Mouse (Mus musculus) stomach, embryonic 15.5 days (tissue): ENCODE results near the gene Rnaset2a. TPM values are rescaled to one million over a fixed set of nuclear protein-coding genes. Genes with fewer than 3 reads are reported as not detected.
"Not testable (repeated sequence)": the region's sequence is repeated elsewhere in the genome, so short reads cannot be mapped to it uniquely, and the experiment has no call there.

Experiments
- ATAC-seq: fragments of 200-750 bp; cut with Nextera tagmentation; 2 replicates; pipeline ENCODE4 v1.8.0; 2017; ENCODE audit warnings: low read depth, moderate number of reproducible peaks, moderate TSS enrichment; ENCODE audit not compliant: insufficient read depth, low FRiP score
- H3K27ac ChIP-seq: fragments of 300-500 bp; sonication (generic); 2 replicates; pipeline ENCODE4 v1.5.1; 2015; ENCODE audit warnings: mild to moderate bottlenecking, inconsistent platforms
- H3K27me3 ChIP-seq: fragments of 300-500 bp; sonication (generic); replicated peaks from 2 replicates; pipeline ENCODE4 v1.6.1; 2015; ENCODE audit warnings: inconsistent platforms
- H3K36me3 ChIP-seq: fragments of 300-500 bp; sonication (generic); 2 replicates; pipeline ENCODE4 v1.6.1; 2015; ENCODE audit warnings: inconsistent platforms
- H3K4me1 ChIP-seq: fragments of 300-500 bp; sonication (generic); 2 replicates; pipeline ENCODE4 v1.6.1; 2015; ENCODE audit warnings: inconsistent platforms
- H3K4me2 ChIP-seq: fragments of 300-500 bp; sonication (generic); 2 replicates; pipeline ENCODE4 v1.6.1; 2015; ENCODE audit warnings: mild to moderate bottlenecking, inconsistent platforms
- H3K4me3 ChIP-seq: fragments of 300-500 bp; sonication (generic); replicated peaks from 2 replicates; pipeline ENCODE4 v1.5.1; 2015; ENCODE audit warnings: inconsistent platforms
- H3K9ac ChIP-seq: fragments of 300-500 bp; sonication (generic); 2 replicates; pipeline ENCODE4 v1.6.1; 2015; ENCODE audit warnings: inconsistent platforms
- H3K9me3 ChIP-seq: fragments of 300-500 bp; sonication (generic); 2 replicates; pipeline ENCODE4 v1.6.1; 2016; ENCODE audit warnings: inconsistent platforms
- WGBS: fragments of 180-500 bp; shearing (Covaris S2); methylation state at CpG from one replicate; pipeline ENCODE4 v1.1.7; 2015; 5-methylcytosine and 5-hydroxymethylcytosine counted together
- polyA plus RNA-seq: library from polyadenylated mRNA; unstranded; fragments of >200 nt; fragmentation: Nextera tagmentation; extraction: Ambion mirVana; gene quantifications from 2 replicates; pipeline ENCODE4 v1.2.1, GENCODE M21; 2015

Rnaset2a gene
- polyA plus RNA-seq = 32.5 and 34.4 TPM in 2 replicates

- H3K9ac ChIP-seq = peak within 1 kb of the TSS; percentile 52; the same call in 1 of the 2 replicates
- peak; percentile 99 for ATAC-seq
- H3K9me3 ChIP-seq, H3K27me3 ChIP-seq, H3K36me3 ChIP-seq, H3K4me1 ChIP-seq: not testable (repeated sequence)
- H3K27ac ChIP-seq = 0 out of 2 replicates have a peak within 1 kb of the TSS, but pooled peaks have one; percentile 4
- peak within 1 kb of the TSS; percentile 57 for H3K4me2 ChIP-seq
- 2% methylated on average over 52 of the region's 67 CpGs for WGBS
- peak within 1 kb of the TSS; percentile 57 for H3K4me3 ChIP-seq
Observed at GRCm38 (mm10) chr17:8147439-8148316, at the start of gene Rnaset2a, which contains the start of gene Gm49673. TSS of gene Rnaset2a (minus strand) at chr17:8148097. TSS of gene Gm49673 (minus strand) at chr17:8147788.

GRCm38 (mm10) chr17:8197652-8198051 is 49.8 kb upstream of the Rnaset2a start:
- WGBS = 63% methylated on average over 3 of the region's 3 CpGs
- no peak overlapping the region for H3K27ac ChIP-seq
- H3K27me3 ChIP-seq = no peaks in the 10 kb centered on the region
- no peak for ATAC-seq
- no peak overlapping the region for H3K4me2 ChIP-seq
- no peaks in the 10 kb centered on the region for H3K9me3 ChIP-seq
- peaks cover 11% of the 10 kb centered on the region; the same call in 1 of the 2 replicates for H3K36me3 ChIP-seq
- H3K9ac ChIP-seq = no peak overlapping the region
- H3K4me1 ChIP-seq = no peaks in the 10 kb centered on the region
- H3K4me3 ChIP-seq = no peak overlapping the region

- Histone ChIP-seq H3K36me3 (peaks cover 15% of the 10 kb centered on the region; the same call in 1 of the 2 replicates), H3K4me1 (no peaks in the 10 kb centered on the region), H3K27me3 (no peaks in the 10 kb centered on the region), H3K27ac (no peak overlapping the region), H3K9me3 (no peaks in the 10 kb centered on the region), H3K4me3 (no peak overlapping the region), H3K4me2 (no peak overlapping the region), H3K9ac (no peak overlapping the region)
- 83% methylated on average over 8 of the region's 8 CpGs for WGBS
- no peak for ATAC-seq
Observed at GRCm38 (mm10) chr17:8195685-8196376, 47.9 kb upstream of the Rnaset2a start.

- Histone ChIP-seq H3K4me1 (no peaks in the 10 kb centered on the region), H3K36me3 (peaks cover 24% of the 10 kb centered on the region), H3K9ac (no peak overlapping the region), H3K27ac (no peak overlapping the region), H3K27me3 (no peaks in the 10 kb centered on the region), H3K4me3 (no peak overlapping the region), H3K9me3 (no peaks in the 10 kb centered on the region), H3K4me2 (no peak overlapping the region)
- 78% methylated on average over 8 of the region's 8 CpGs for WGBS
- no peak for ATAC-seq
Observed at GRCm38 (mm10) chr17:8193678-8194077, 45.8 kb upstream of the Rnaset2a start.

- Histone ChIP-seq H3K27me3 (no peaks in the 10 kb centered on the region), H3K9me3 (no peaks in the 10 kb centered on the region), H3K4me3 (no peak overlapping the region), H3K27ac (no peak overlapping the region), H3K4me1 (no peaks in the 10 kb centered on the region), H3K36me3 (peaks cover 27% of the 10 kb centered on the region), H3K9ac (no peak overlapping the region), H3K4me2 (no peak overlapping the region)
- no peak for ATAC-seq
- WGBS = 78% methylated on average over 7 of the region's 7 CpGs
Observed at GRCm38 (mm10) chr17:8184217-8184616, 36.3 kb upstream of the Rnaset2a start.

GRCm38 (mm10) chr17:8183815-8184214 is 35.9 kb upstream of the Rnaset2a start:
- 85% methylated on average over 5 of the region's 5 CpGs for WGBS
- no peak overlapping the region for H3K4me2 ChIP-seq
- H3K9ac ChIP-seq = no peak overlapping the region
- peaks cover 26% of the 10 kb centered on the region for H3K36me3 ChIP-seq
- H3K4me3 ChIP-seq = no peak overlapping the region
- H3K27ac ChIP-seq = no peak overlapping the region
- H3K9me3 ChIP-seq = no peaks in the 10 kb centered on the region
- H3K27me3 ChIP-seq = no peaks in the 10 kb centered on the region
- no peaks in the 10 kb centered on the region for H3K4me1 ChIP-seq
- ATAC-seq = no peak

GRCm38 (mm10) chr17:8177090-8177489 is 29.2 kb upstream of the Rnaset2a start:
- Histone ChIP-seq H3K4me1 (no peaks in the 10 kb centered on the region), H3K4me2 (no peak overlapping the region), H3K9me3 (no peaks in the 10 kb centered on the region), H3K4me3 (no peak overlapping the region), H3K27ac (no peak overlapping the region), H3K36me3 (peaks cover 36% of the 10 kb centered on the region), H3K9ac (no peak overlapping the region), H3K27me3 (no peaks in the 10 kb centered on the region)
- WGBS = 96% methylated on average over 5 of the region's 5 CpGs
- ATAC-seq = no peak

- Histone ChIP-seq H3K27me3 (no peaks in the 10 kb centered on the region), H3K9me3 (no peaks in the 10 kb centered on the region), H3K4me3 (no peak overlapping the region), H3K9ac (no peak overlapping the region), H3K36me3 (peaks cover 31% of the 10 kb centered on the region), H3K27ac (no peak overlapping the region), H3K4me1 (no peaks in the 10 kb centered on the region), H3K4me2 (no peak overlapping the region)
- no peak for ATAC-seq
- WGBS = 43% methylated on average over 4 of the region's 4 CpGs
Observed at GRCm38 (mm10) chr17:8171081-8171480, 23.2 kb upstream of the Rnaset2a start.

- H3K9me3 ChIP-seq = no peaks in the 10 kb centered on the region
- H3K4me2 ChIP-seq = no peak overlapping the region
- WGBS = 88% methylated on average over 7 of the region's 7 CpGs
- peaks cover 24% of the 10 kb centered on the region for H3K36me3 ChIP-seq
- no peaks in the 10 kb centered on the region for H3K4me1 ChIP-seq
- no peaks in the 10 kb centered on the region for H3K27me3 ChIP-seq
- H3K4me3 ChIP-seq = no peak overlapping the region
- no peak for ATAC-seq
- no peak overlapping the region for H3K9ac ChIP-seq
- H3K27ac ChIP-seq = no peak overlapping the region
Observed at GRCm38 (mm10) chr17:8170331-8170730, 22.4 kb upstream of the Rnaset2a start.

GRCm38 (mm10) chr17:8167436-8167835 is 19.5 kb upstream of the Rnaset2a start:
- not testable (repeated sequence) for H3K4me3 ChIP-seq, H3K9ac ChIP-seq, H3K9me3 ChIP-seq, H3K4me2 ChIP-seq, ATAC-seq, H3K27ac ChIP-seq, H3K4me1 ChIP-seq, H3K27me3 ChIP-seq
- 87% methylated on average over 7 of the region's 8 CpGs for WGBS
- peaks cover 15% of the 10 kb centered on the region for H3K36me3 ChIP-seq

GRCm38 (mm10) chr17:8166454-8166853 is 18.6 kb upstream of the Rnaset2a start:
- H3K4me3 ChIP-seq, H3K27me3 ChIP-seq, ATAC-seq, H3K9ac ChIP-seq, H3K27ac ChIP-seq, H3K4me1 ChIP-seq, H3K36me3 ChIP-seq, H3K9me3 ChIP-seq: not testable (repeated sequence)
- 24% methylated on average over 2 of the region's 3 CpGs for WGBS
- H3K4me2 ChIP-seq = peak overlapping the region; percentile 34

GRCm38 (mm10) chr17:8165977-8166376 is 18.1 kb upstream of the Rnaset2a start:
- Histone ChIP-seq H3K4me3 (peak overlapping the region; percentile 53), H3K4me2 (peak overlapping the region; percentile 34; the same call in 1 of the 2 replicates)
- not testable (repeated sequence) for H3K4me1 ChIP-seq, H3K36me3 ChIP-seq, H3K9ac ChIP-seq, H3K27me3 ChIP-seq, ATAC-seq, H3K27ac ChIP-seq, H3K9me3 ChIP-seq
- 0% methylated on average over 11 of the region's 11 CpGs for WGBS
